Mouse (Mus musculus) T-helper 17 cell (primary cell): ENCODE results near the gene Rps27.

Experiments used
- in situ Hi-C, 2 experiments: fragments of 300-600 bp; cut with MboI, MseI; formaldehyde crosslinking; loops; 1 replicate in 1 of 2; 2 replicates in 1 of 2; pipeline ENCODE4 v1.15.1; 2025; ENCODE audit warnings: high pct_unique_total_duplicates in 2 of 2

Rps27 gene

GRCm38 (mm10) chr3:90190859-90191510 lies 22.5 kb downstream of the Rps27 start:
- in situ Hi-C loops: no loop called here

- in situ Hi-C loops: no loop called here
These were observed 29.9 kb downstream of the Rps27 start for GRCm38 (mm10) chr3:90183581-90183980.

- in situ Hi-C loops: no loop called here
These were observed 33.9 kb downstream of the Rps27 start for GRCm38 (mm10) chr3:90179566-90179965.
